Mouse (Mus musculus): ENCODE measurements at regions not wholly inside any gene's neighbourhood (a gene's known extent, or its start where the extent isn't known, plus 50 kb on each side); places are given as distances from the start of the nearest gene placed in this dataset.
"Not testable (repeated sequence)": the region's sequence is repeated elsewhere in the genome, so short reads cannot be mapped to it uniquely, and the experiment has no call there.

DNA sequence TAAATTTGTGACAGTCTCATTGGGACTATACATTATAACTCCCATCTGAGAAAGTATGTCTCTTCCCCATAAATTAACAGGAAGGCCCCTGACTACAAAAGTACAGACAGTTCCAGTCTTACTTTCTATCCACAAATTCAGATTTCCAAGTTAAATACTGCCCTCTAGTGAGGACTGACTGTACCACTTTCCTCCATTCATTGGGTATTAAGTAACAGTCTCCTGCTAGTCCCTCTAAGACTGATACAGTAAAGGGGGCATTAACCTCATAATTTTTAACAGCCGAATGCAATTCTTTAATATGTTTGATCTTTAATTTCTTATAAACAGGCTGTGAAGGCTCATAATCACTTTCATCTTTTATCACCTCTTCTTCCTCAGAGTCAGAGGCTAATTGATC, 131.0 kb upstream of the Adcyap1 start:
- H3K4me3 ChIP-seq = peak overlapping the region; percentile 9
- H3K4me2 ChIP-seq (ENCODE audit: low read depth) = peak overlapping the region; percentile 68
- not testable (repeated sequence) for H3K36me3 ChIP-seq (ENCODE audit: control insufficient read depth, insufficient read depth); H3K27me3 ChIP-seq (ENCODE audit: control insufficient read depth, insufficient read depth, insufficient read length); H3K79me2 ChIP-seq (ENCODE audit: control insufficient read depth, insufficient read depth); H3ac ChIP-seq (ENCODE audit: control insufficient read depth, insufficient read length)

DNA sequence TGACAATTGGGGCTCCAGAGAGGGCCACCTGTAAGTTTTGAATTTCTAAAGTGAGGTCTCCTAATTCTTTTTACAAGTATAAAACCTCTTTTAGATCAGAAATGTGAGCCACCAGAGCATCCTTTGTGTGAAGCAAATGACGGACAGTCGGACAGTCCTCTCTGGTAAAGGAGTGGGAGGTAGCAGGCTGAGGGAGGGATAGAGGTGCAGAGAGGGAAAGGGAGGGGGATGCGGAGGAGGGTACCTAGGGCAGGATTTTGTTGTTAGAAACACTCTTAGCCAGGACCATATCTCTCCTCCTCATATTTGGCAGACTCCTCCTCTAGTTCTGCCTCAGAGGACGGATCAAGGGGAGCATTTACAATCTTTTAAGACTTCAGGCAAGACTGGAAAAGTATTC, 130.3 kb upstream of the Adcyap1 start:
- Histone ChIP-seq H3K36me3 (ENCODE audit: control insufficient read depth, insufficient read depth) (no peaks in the 10 kb centered on the region), H3K4me2 (ENCODE audit: low read depth) (peak overlapping the region; percentile 68), H3K4me3 (peak overlapping the region; percentile 9), H3K79me2 (ENCODE audit: control insufficient read depth, insufficient read depth) (no peaks in the 10 kb centered on the region), H3K27me3 (ENCODE audit: control insufficient read depth, insufficient read depth, insufficient read length) (no peaks in the 10 kb centered on the region), H3ac (ENCODE audit: control insufficient read depth, insufficient read length) (no peak overlapping the region)
- no peak for TF ChIP-seq MAX (IDR thresholded peaks at IDR 0.05; ENCODE audit: low read depth)
- TF ChIP-seq MYOD1 (IDR thresholded peaks at IDR 0.05; ENCODE audit: control insufficient read depth in 1 of 3, insufficient read length in 2 of 3, low read depth in 2 of 3) = no peak
- TF ChIP-seq CEBPB (IDR thresholded peaks at IDR 0.05; ENCODE audit: insufficient read depth, poor library complexity, severe bottlenecking) = no peak
- no peak for TF ChIP-seq MYOG (IDR thresholded peaks at IDR 0.05; ENCODE audit: control insufficient read depth in 1 of 3, insufficient read depth in 1 of 3, insufficient read length in 2 of 3, low read depth in 2 of 3)
- TF ChIP-seq USF1 (IDR thresholded peaks at IDR 0.05; ENCODE audit: low read depth) = no peak
- TF ChIP-seq REST (IDR thresholded peaks at IDR 0.05; ENCODE audit: insufficient read depth, insufficient read length) = no peak
- TF ChIP-seq POLR2A (IDR thresholded peaks at IDR 0.05; ENCODE audit: insufficient read length, low read depth) = no peak
- no peak for TF ChIP-seq TCF3 (IDR thresholded peaks at IDR 0.05; ENCODE audit: insufficient read length, low read depth)
- TF ChIP-seq SRF (IDR thresholded peaks at IDR 0.05; ENCODE audit: control insufficient read depth, insufficient read length, low read depth) = no peak
- no peak for TF ChIP-seq E2F4 (IDR thresholded peaks at IDR 0.05; ENCODE audit: insufficient read depth)
- TF ChIP-seq POLR2AphosphoS2 (IDR thresholded peaks at IDR 0.05; ENCODE audit: insufficient read length, low read depth) = no peak
- no peak for TF ChIP-seq TCF12 (IDR thresholded peaks at IDR 0.05; ENCODE audit: insufficient read depth, poor library complexity, severe bottlenecking)

- no peaks in the 10 kb centered on the region for H3K79me2 ChIP-seq (ENCODE audit: control insufficient read depth, insufficient read depth)
- H3ac ChIP-seq (ENCODE audit: control insufficient read depth, insufficient read length) = no peak overlapping the region
- no peaks in the 10 kb centered on the region for H3K27me3 ChIP-seq (ENCODE audit: control insufficient read depth, insufficient read depth, insufficient read length)
- TF ChIP-seq POLR2AphosphoS2 (IDR thresholded peaks at IDR 0.05; ENCODE audit: insufficient read length, low read depth) (no peak), POLR2A (IDR thresholded peaks at IDR 0.05; ENCODE audit: insufficient read length, low read depth) (no peak), USF1 (IDR thresholded peaks at IDR 0.05; ENCODE audit: low read depth) (no peak)
- H3K36me3 ChIP-seq (ENCODE audit: control insufficient read depth, insufficient read depth) = no peaks in the 10 kb centered on the region
- no peak overlapping the region for H3K4me3 ChIP-seq
- H3K4me2 ChIP-seq (ENCODE audit: low read depth) = no peak overlapping the region
Measured at GRCm38 (mm10) chr17:93084048-93084447, 114.8 kb upstream of the Adcyap1 start.

DNA sequence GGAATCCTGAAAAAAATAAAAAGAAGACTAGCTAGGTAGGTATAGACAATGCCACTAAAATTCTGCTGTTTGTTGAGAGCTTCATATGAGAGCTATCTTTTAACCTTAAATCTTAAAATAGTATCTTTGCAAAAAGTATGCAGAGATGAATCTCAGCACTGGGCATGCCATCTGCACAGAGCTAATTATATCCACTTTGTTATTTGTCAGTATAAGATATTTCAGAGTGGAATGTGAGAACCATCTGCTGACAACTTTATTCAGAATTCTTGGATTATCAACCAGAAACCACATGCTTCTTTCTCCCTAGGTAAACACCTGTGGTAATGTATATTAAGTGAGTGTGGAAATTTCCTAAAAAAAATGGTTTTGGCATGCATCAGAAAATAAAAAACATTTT, 94.3 kb upstream of the Adcyap1 start:
- no peaks in the 10 kb centered on the region for H3K79me2 ChIP-seq (ENCODE audit: control insufficient read depth, insufficient read depth)
- TF ChIP-seq USF1 (IDR thresholded peaks at IDR 0.05; ENCODE audit: low read depth) (no peak), SRF (IDR thresholded peaks at IDR 0.05; ENCODE audit: control insufficient read depth, insufficient read length, low read depth) (no peak), MYOG (IDR thresholded peaks at IDR 0.05; ENCODE audit: control insufficient read depth in 1 of 3, insufficient read depth in 1 of 3, insufficient read length in 2 of 3, low read depth in 2 of 3) (no peak), POLR2AphosphoS2 (IDR thresholded peaks at IDR 0.05; ENCODE audit: insufficient read length, low read depth) (no peak), MYOD1 (IDR thresholded peaks at IDR 0.05; ENCODE audit: control insufficient read depth in 1 of 3, insufficient read length in 2 of 3, low read depth in 2 of 3) (no peak)
- no peak overlapping the region for H3K4me3 ChIP-seq
- H3K4me2 ChIP-seq (ENCODE audit: low read depth) = no peak overlapping the region
- H3ac ChIP-seq (ENCODE audit: control insufficient read depth, insufficient read length) = no peak overlapping the region
- H3K36me3 ChIP-seq (ENCODE audit: control insufficient read depth, insufficient read depth) = no peaks in the 10 kb centered on the region
- no peaks in the 10 kb centered on the region for H3K27me3 ChIP-seq (ENCODE audit: control insufficient read depth, insufficient read depth, insufficient read length)

DNA sequence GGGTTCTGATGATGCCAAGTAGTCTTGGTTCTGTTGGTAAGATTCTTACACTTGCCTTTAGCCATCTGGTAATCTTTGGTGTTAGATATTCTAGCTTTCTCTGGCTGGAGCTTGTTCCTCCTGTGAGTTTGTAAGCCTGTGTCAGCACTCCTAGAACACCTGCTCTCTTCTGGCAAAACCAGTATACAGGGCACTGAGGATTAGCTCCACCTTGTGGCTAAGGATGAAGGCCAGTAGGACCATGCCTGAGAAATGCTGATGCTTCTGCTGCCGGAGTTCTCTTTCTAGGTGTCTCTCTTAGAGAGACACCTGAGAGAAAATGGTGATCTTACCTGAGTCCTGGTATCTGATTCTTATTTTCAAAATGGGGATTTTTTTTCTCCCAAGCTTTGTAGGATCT, 58.8 kb upstream of the Adcyap1 start:
- TF ChIP-seq POLR2AphosphoS2 (IDR thresholded peaks at IDR 0.05; ENCODE audit: insufficient read length, low read depth) (no peak), MAX (IDR thresholded peaks at IDR 0.05; ENCODE audit: low read depth) (no peak), E2F4 (IDR thresholded peaks at IDR 0.05; ENCODE audit: insufficient read depth) (no peak), TCF3 (IDR thresholded peaks at IDR 0.05; ENCODE audit: insufficient read length, low read depth) (no peak), MYOD1 (IDR thresholded peaks at IDR 0.05; ENCODE audit: control insufficient read depth in 1 of 3, insufficient read length in 2 of 3, low read depth in 2 of 3) (no peak), USF1 (IDR thresholded peaks at IDR 0.05; ENCODE audit: low read depth) (no peak), POLR2A (IDR thresholded peaks at IDR 0.05; ENCODE audit: insufficient read length, low read depth) (no peak), TCF12 (IDR thresholded peaks at IDR 0.05; ENCODE audit: insufficient read depth, poor library complexity, severe bottlenecking) (no peak), MYOG (IDR thresholded peaks at IDR 0.05; ENCODE audit: control insufficient read depth in 1 of 3, insufficient read depth in 1 of 3, insufficient read length in 2 of 3, low read depth in 2 of 3) (no peak), SRF (IDR thresholded peaks at IDR 0.05; ENCODE audit: control insufficient read depth, insufficient read length, low read depth) (no peak), CEBPB (IDR thresholded peaks at IDR 0.05; ENCODE audit: insufficient read depth, poor library complexity, severe bottlenecking) (no peak), REST (IDR thresholded peaks at IDR 0.05; ENCODE audit: insufficient read depth, insufficient read length) (no peak)
- no peaks in the 10 kb centered on the region for H3K27me3 ChIP-seq (ENCODE audit: control insufficient read depth, insufficient read depth, insufficient read length)
- H3ac ChIP-seq (ENCODE audit: control insufficient read depth, insufficient read length) = no peak overlapping the region
- H3K4me3 ChIP-seq = no peak overlapping the region
- H3K36me3 ChIP-seq (ENCODE audit: control insufficient read depth, insufficient read depth) = no peaks in the 10 kb centered on the region
- H3K79me2 ChIP-seq (ENCODE audit: control insufficient read depth, insufficient read depth) = no peaks in the 10 kb centered on the region
- H3K4me2 ChIP-seq (ENCODE audit: low read depth) = no peak overlapping the region
